Mouse (Mus musculus) G1E (cell line): Measurements from ENCODE around the gene Ggcx. TPM values are rescaled to one million over a fixed set of nuclear protein-coding genes. Genes with fewer than 3 reads are reported as not detected.
"Not testable (repeated sequence)": the region's sequence is repeated elsewhere in the genome, so short reads cannot be mapped to it uniquely, and the experiment has no call there.

Experiments used
- ATAC-seq: 2 replicates; pipeline ENCODE4 v1.8.0; 2016; ENCODE audit warnings: mild to moderate bottlenecking; ENCODE audit not compliant: insufficient number of reproducible peaks, poor library complexity, low FRiP score, severe bottlenecking; ENCODE audit errors: extremely low read depth
- DNase-seq: peaks from one replicate; pipeline ENCODE4 v3.0.0; 2012; ENCODE audit warnings: low spot score
- H3K27me3 ChIP-seq: 2 replicates; pipeline ENCODE4 v1.6.1; 2012; ENCODE audit warnings: mild to moderate bottlenecking, low read length, inconsistent platforms; ENCODE audit not compliant: insufficient read depth
- H3K36me3 ChIP-seq: replicated peaks from 2 replicates; pipeline ENCODE3; 2012; ENCODE audit warnings: mild to moderate bottlenecking, inconsistent platforms
- H3K4me1 ChIP-seq: 2 replicates; pipeline ENCODE4 v1.6.1; 2012; ENCODE audit warnings: low read depth, low read length, inconsistent platforms, mixed read lengths; ENCODE audit not compliant: insufficient read depth
- H3K4me3 ChIP-seq: 2 replicates; pipeline ENCODE4 v1.5.1; 2012; ENCODE audit warnings: low read depth, mild to moderate bottlenecking, inconsistent platforms, low read length, moderate library complexity, mixed read lengths
- H3K9me3 ChIP-seq: replicated peaks from 2 replicates; pipeline ENCODE4 v1.6.1; 2012; ENCODE audit warnings: inconsistent platforms
- CTCF ChIP-seq: IDR thresholded peaks from 2 replicates; pipeline ENCODE4 v1.5.1; 2012; ENCODE audit warnings: low read depth, low read length, inconsistent platforms, mixed read lengths
- GATA1 ChIP-seq: IDR thresholded peaks from 2 replicates; pipeline ENCODE4 v1.6.1; 2012; ENCODE audit warnings: borderline replicate concordance, low read length, inconsistent platforms, mixed read lengths
- GATA2 ChIP-seq: IDR thresholded peaks from 2 replicates; pipeline ENCODE4 v1.6.1; 2012; ENCODE audit warnings: low read depth, low read length, inconsistent platforms, borderline replicate concordance
- POLR2AphosphoS5 ChIP-seq: IDR thresholded peaks from 2 replicates; pipeline ENCODE4 v1.6.1; 2012; ENCODE audit warnings: low read depth, low read length, inconsistent platforms; ENCODE audit not compliant: insufficient replicate concordance
- TAL1 ChIP-seq: conservative IDR thresholded peaks from 2 replicates; pipeline ENCODE4 v1.6.1; 2012; ENCODE audit warnings: low read depth, low read length, inconsistent platforms, mixed read lengths
- polyA plus RNA-seq: library from polyadenylated mRNA; stranded (reverse); fragments of >175 nt; gene quantifications from 2 replicates; pipeline ENCODE4 v1.2.3, GENCODE M21; 2012
- total RNA-seq, 2 experiments: library from RNA; stranded (forward) in 1 of 2; stranded (reverse) in 1 of 2; fragments of 200-1000 nt in 1 of 2; fragments of >200 nt in 1 of 2; fragmentation: Nextera tagmentation in 1 of 2; gene quantifications; 2 replicates each; pipeline ENCODE4 v1.2.3; 2014 to 2017

Gene Ggcx
- total and polyA plus RNA-seq, 3 experiments = 6.5 to 27.8 (median 9.2) TPM

GRCm38 (mm10) chr6:72454833-72455373 lies 40.8 kb downstream of the Ggcx start:
- ATAC-seq = no peak

DNA sequence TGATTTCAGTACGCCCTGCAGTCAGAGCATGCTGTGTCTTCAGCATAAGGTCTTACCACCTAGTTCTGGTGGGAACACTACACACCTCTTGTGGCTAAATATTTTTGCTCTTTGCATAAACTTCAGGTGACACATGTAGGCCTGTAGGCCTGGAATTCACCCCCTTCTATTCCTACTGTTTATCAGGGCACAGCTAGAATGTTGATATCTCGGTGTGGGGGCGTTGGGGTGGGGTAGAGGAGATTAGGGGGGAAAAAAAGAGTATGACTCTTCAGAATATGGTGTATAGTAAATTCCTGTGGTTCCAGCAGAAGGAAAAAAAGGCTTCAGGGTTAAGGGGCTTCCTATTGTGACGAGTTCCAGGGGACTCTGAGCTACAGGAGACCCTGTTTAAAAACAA lies 42.5 kb downstream of the Ggcx start:
- no peak overlapping the region for H3K4me3 ChIP-seq
- no peak for ATAC-seq
- peaks cover 11% of the 10 kb centered on the region for H3K27me3 ChIP-seq
- H3K4me1 ChIP-seq = no peaks in the 10 kb centered on the region
- H3K36me3 ChIP-seq = no peaks in the 10 kb centered on the region
- no peak for TF ChIP-seq CTCF
- no peak for TF ChIP-seq TAL1
- no peak for TF ChIP-seq GATA2
- H3K9me3 ChIP-seq = no peaks in the 10 kb centered on the region
- DNase-seq = no peak

More at GRCm38 (mm10) chr6:72454833-72455373, 40.8 kb downstream of the Ggcx start:
- no peak for TF ChIP-seq GATA1
- no peak for TF ChIP-seq TAL1
- TF ChIP-seq CTCF = no peak
- TF ChIP-seq POLR2AphosphoS5 = no peak
- TF ChIP-seq GATA2 = no peak
- H3K4me1 ChIP-seq = no peaks in the 10 kb centered on the region
- H3K9me3 ChIP-seq = no peaks in the 10 kb centered on the region
- peaks cover 7% of the 10 kb centered on the region for H3K27me3 ChIP-seq
- H3K36me3 ChIP-seq = no peaks in the 10 kb centered on the region
- no peak for DNase-seq
- H3K4me3 ChIP-seq = no peak overlapping the region

DNA sequence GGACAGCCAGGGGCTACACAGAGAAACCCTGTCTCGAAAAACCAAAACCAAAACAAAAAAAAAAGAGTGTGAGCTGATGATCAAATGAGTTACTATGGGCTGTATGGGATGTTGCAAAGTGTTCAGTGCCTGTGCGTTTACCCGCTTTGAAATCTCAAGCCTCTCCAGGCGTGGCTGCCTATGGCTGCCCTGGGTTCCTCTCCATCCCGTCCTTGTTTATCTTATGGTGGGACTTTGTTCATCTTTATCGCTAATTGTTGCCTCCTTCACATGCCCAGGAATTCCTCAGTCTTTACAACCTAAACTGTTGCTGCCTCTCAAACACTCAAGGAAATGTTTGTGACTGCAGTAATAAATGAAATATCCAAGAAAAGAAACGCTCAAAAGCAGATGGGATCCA lies 44.3 kb downstream of the Ggcx start:
- Histone ChIP-seq H3K4me3 (no peak overlapping the region), H3K36me3 (no peaks in the 10 kb centered on the region), H3K9me3 (no peaks in the 10 kb centered on the region), H3K4me1 (no peaks in the 10 kb centered on the region), H3K27me3 (peaks cover 19% of the 10 kb centered on the region)
- ATAC-seq = no peak
- DNase-seq = no peak
- TF ChIP-seq CTCF (no peak), TAL1 (no peak), GATA1 (no peak), POLR2AphosphoS5 (no peak)

- DNase-seq (no peak), ATAC-seq (no peak)
- Histone ChIP-seq H3K4me3 (no peak overlapping the region), H3K9me3 (no peaks in the 10 kb centered on the region), H3K4me1 (no peaks in the 10 kb centered on the region), H3K36me3 (no peaks in the 10 kb centered on the region), H3K27me3 (peaks cover 18% of the 10 kb centered on the region)
- TF ChIP-seq POLR2AphosphoS5 = no peak
- TF ChIP-seq GATA2 = no peak
- TF ChIP-seq TAL1 = no peak
- TF ChIP-seq CTCF = no peak
- no peak for TF ChIP-seq GATA1
These were observed 44.8 kb downstream of the Ggcx start for GRCm38 (mm10) chr6:72458921-72459320.

DNA sequence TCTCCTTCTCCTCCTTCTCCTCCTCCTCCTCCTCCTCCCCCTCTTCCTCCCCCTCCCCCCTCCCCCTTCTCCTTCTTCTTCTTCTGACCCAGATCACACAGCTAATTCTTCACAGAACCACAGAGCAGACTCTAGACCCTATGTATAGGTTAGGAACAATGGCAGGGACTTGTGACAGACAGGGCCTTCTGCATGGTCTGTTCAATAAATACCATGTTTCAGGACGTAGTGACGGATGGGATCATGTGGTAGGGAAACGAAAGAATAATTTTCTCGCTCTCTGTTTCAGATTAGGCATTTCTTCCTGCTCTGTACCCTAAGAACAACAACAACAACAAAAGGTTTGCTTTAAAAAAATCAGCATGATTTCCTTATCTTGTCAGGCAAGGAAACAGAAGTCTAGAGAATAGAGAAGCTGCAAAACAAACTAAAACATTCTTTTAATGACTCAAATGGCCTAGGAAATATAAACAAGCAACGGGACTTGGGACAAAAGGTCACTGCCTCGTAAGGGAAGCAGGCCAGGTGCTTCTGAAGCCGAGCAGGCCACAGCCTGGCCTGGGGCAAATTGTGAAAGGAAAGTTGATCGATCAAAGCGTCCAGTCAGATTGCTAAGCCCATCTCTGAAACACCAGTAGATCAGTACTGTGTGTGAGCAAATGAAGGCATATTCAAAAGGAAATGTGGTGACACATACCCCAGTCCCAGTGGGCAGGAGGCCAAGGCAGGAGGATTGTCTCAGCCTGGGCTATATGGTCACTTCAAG lies 46.1 kb downstream of the Ggcx start:
- Histone ChIP-seq H3K27me3 (peaks cover 17% of the 10 kb centered on the region), H3K36me3 (no peaks in the 10 kb centered on the region), H3K9me3 (no peaks in the 10 kb centered on the region), H3K4me1 (no peaks in the 10 kb centered on the region), H3K4me3 (no peak overlapping the region)
- no peak for ATAC-seq
- no peak for DNase-seq
- TF ChIP-seq GATA1 (no peak), TAL1 (no peak), POLR2AphosphoS5 (no peak), GATA2 (no peak), CTCF (no peak)

GRCm38 (mm10) chr6:72462550-72463257 lies 48.6 kb downstream of the Ggcx start:
- DNase-seq, H3K36me3 ChIP-seq, H3K4me1 ChIP-seq, H3K4me3 ChIP-seq, H3K9me3 ChIP-seq, ATAC-seq: not testable (repeated sequence)
- H3K27me3 ChIP-seq = peaks cover 34% of the 10 kb centered on the region
